Mouse (Mus musculus) spleen, adult 2 months (tissue): Measurements from ENCODE around the gene Rnaseh2a.

ENCODE experiments used
- CTCF ChIP-seq: fragments of 200-500 bp; IDR thresholded peaks from 2 replicates; pipeline ENCODE4 v1.5.1; 2011; ENCODE audit warnings: mild to moderate bottlenecking, inconsistent platforms; ENCODE audit not compliant: insufficient read depth, insufficient read length, insufficient replicate concordance; ENCODE audit errors: extremely low read depth
- POLR2A ChIP-seq: fragments of 200-500 bp; IDR thresholded peaks from 2 replicates; pipeline ENCODE4 v1.6.1; 2011; ENCODE audit warnings: low read depth, low read length, inconsistent platforms

DNA sequence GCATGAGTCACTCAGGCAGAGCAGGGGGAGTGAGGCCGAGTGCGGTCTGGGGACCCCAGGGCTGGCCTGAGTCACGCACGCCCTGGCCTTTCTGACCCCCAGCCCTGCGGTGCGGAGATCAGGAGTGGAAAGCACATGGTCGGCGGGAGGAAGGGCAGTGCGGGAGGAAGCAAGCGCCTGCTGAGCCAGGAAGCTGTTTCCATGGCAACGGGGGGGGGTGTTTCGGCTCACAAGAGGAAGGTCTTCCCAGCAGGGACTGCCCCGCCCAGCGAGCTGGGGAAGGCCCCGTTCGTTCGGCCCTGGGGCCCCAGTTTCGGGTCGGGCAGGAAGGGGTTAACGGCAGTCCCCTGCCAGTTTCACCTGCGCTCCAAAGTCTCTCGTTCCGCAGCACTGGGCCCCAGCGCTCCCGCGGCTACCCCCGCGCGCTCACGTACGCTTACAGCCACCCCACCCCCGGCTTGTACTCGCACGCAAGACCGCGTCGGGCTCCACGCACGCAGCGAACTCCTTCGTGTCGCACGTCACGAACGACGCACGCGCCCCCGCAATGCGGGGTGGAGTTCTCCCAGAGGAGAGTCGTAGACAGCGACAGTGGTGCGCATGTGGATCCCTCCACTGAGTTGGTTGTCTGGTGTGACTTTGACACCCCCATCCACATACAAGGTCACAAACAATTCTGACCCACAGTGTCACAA lies 16.3 kb upstream of the Rnaseh2a start:
- TF ChIP-seq POLR2A, result peak; percentile 38; the same call in 1 of the 2 replicates
- no peak for TF ChIP-seq CTCF
